Mouse (Mus musculus): ENCODE results near the gene Rreb1. TPM values are rescaled to one million over a fixed set of nuclear protein-coding genes. Genes with fewer than 3 reads are reported as not detected.

Rreb1 gene
- total RNA-seq, 2 experiments from 2014 or later, result 44.6 to 48.8 TPM

DNA sequence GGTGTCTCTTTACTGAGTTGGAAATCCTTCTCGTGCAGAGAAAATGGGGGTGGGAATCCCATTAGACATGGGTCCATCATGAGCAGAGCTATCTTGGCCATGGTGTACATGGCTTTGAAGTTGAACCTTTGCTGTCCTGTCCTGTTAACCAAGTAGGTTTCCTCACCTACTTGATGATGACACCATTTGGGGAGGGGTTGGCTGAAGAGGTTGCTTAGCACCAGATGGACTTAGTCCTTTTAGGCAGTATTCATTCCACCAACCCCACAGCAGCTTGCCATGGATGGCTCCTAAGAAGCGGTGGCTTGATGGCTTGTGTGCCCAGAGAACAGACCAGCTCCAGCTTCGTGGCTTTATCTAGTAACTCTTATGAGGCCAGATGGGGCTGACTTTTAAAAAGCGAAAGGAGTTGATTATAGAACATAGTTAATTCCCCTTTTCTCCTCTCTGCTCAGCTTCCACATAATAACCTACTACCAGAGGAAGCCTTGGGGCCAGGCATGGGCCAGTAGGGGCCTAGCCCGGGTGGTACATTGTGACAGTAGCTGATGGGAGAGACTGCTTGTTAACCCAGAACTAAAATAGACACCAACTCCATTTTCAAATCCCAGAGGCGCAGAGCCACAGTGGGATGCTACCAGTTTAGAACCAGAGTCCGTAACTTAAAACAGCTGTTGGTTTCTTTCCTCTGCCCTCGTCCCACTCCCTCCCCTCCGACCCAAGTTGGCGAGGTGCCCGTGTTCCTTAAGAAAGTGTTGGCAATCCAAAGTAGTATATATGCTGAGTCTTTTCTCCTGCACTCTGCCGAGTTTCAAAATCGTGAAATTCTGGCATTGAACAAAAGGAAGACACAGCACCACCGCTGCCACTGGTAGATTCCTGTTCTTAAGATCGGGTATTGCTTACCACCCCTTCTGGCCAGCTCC lies 140.4 kb downstream of the Rreb1 start:
- no peak for DNase-seq

DNA sequence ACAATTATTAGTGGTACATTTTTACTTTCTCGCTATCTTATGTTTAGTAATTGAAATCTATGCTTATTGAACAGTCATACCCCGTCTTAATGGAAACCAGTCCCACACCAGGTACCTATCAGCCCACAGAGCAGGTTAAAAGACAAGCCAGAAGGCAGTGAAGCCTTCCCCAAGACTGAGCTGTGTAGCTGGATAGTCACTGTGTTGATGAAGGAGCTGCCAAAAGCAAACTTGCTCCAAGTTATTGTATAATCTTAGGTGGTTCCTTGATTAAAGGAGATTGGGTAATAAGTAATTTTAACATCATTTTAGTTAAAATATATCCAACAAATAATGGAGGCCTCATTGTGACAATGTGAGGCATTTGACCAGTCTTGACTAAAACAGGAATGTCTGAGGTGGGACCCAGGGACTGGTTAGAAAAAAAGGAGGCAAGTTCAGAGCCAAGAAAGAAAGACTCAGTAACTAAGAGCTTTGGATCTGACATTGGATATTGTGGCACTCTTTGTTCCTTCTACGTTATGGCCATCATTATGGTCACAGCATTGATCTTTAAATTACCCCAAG lies 141.6 kb downstream of the Rreb1 start:
- DNase-seq, result no peak

DNA sequence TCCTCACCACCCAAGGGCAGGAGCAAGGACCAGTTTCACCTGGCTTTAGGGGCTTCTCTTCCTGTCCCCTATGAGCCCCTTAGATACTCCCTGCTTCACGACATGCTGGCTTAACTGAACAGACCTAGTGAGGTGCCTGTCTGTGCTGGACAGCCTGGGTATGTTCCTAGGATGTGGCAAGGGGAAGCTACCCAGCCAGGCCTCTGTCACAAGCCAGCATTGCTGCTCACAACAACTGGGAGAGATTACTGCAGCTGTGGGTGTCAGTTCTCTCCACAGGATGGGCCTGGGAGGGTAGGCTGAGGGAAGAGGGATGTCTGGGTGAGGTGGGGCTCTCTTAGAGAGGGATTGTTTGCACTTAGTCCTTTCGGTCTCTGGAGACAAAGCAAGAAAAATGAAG lies 142.5 kb downstream of the Rreb1 start:
- DNase-seq, result no peak

DNA sequence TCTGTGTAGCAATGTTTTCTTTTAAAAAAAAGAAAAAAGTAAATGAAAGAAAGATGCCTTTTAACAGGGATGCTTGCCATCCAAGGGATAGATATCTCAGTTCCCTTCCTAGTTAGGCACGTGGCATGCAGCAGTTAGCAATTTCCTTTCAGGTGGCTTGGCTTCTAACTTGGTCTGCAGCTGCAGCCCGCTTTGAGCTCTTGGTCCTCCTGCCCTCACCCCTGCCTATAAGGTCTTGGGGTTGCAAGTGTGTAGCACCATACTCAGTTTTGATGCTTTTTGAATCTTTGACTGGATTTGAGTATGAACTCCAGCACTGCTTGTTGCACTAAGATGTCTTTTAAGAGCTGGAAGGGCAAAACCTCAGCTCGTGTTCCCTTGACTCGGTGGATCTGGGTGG lies 144.9 kb downstream of the Rreb1 start:
- DNase-seq, result no peak

GRCm38 (mm10) chr13:37923643-37924460 lies 145.7 kb downstream of the Rreb1 start:
- no peak for DNase-seq

- no peak for DNase-seq
Observed at GRCm38 (mm10) chr13:37924461-37924948, 146.3 kb downstream of the Rreb1 start.

- DNase-seq, result no peak
Observed at GRCm38 (mm10) chr13:37926394-37926793, 148.2 kb downstream of the Rreb1 start.

DNA sequence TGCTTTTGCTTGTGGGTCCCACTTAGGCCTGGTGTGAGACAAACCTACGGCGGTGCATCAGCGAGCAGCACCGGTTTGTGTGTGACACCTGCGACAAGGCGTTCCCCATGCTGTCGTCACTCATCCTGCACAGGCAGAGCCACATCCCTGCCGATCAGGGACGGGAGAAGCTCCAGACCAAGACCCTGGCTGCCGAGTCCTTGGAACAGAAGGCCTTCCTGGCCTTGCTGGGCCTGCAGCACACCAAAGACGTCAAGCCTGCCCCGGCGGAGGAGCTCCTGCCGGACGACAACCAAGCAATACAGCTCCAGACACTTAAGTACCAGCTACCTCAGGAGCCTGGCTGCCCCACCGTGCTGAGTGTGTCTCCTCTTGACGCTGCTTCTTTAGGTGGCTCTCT lies 151.3 kb downstream of the Rreb1 start:
- DNase-seq, result no peak

- no peak for DNase-seq
Observed at GRCm38 (mm10) chr13:37930091-37930490, 151.9 kb downstream of the Rreb1 start.

DNA sequence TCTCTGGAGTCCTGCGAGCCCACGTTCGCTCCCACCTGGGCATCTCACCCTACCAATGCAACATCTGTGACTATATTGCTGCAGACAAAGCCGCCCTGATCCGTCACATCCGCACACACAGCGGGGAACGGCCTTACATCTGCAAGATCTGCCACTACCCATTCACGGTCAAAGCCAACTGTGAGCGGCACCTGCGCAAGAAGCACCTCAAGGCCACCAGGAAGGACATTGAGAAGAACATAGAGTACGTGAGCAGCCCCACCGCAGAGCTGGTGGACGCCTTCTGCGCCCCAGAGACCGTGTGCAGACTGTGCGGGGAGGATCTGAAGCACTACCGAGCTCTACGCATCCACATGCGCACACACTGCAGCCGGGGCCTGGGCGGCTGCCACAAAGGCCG lies 152.4 kb downstream of the Rreb1 start:
- DNase-seq, result no peak

DNA sequence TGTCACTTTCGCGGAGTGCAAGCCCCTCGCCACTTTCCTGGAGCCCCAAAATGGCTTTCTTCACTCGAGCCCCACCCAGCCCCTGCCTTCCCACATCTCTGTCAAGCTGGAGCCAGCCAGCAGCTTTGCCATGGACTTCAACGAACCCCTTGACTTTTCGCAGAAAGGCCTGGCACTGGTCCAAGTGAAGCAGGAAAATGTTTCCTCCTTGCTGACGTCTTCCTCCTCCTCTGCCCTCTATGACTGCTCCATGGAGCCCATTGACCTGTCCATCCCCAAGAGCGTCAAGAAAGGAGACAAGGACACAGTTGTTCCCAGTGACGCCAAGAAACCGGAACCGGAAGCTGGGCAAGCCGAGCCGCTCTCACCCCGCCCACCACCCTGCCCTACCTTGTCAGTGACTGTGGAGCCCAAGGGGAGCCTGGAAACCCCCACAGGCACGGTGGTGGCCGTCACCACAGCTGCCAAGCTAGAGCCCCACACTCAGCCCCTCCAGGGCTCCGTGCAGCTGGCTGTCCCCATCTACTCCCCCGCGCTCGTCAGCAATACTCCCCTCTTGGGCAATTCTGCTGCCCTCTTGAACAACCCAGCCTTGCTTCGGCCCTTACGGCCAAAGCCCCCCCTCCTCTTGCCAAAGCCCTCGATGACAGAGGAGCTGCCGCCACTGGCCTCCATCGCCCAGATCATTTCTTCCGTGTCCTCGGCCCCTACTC lies 153.2 kb downstream of the Rreb1 start:
- no peak for DNase-seq

DNA sequence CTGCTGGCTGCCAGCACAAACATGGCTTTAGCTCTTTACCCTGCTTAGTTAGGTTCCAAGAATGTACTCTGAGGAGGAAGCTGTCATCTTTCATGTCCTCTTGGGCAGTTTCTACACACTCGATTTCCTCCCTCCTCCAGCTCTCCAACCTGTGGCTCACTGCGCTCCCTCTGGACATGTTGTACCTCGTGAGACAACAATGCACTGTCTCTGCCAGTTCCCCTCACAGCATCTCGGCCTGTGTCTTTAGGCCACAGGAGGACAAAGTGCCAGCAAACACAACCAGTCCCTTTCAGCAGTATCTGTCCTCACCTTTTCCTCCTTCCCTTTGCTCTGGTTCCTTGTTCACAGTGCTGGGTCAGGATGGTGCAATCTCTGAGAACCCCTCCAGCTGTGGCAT lies 155.9 kb downstream of the Rreb1 start:
- DNase-seq, result no peak

DNA sequence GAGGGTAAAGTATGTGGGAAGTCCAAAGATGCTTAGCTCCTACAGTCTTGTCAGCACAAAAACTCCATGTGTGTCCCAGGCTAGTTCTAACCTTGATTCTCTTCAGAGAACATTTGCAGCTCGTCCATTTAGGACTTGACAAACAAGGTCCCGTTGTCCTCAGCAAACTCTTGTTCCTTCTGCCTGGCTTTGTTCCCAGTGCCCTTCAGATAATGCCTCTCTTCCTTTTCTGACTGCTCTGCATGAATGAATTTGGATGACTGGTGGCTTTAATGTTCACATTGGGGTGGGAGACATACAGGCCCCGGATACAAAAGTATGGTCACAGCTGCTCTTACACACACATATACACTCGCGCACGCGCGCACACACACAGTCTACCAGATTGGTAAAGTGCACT lies 156.7 kb downstream of the Rreb1 start:
- DNase-seq, result peak; percentile 69

- no peak for DNase-seq
Observed at GRCm38 (mm10) chr13:37936351-37936750, 158.2 kb downstream of the Rreb1 start.

- no peak for DNase-seq
Observed at GRCm38 (mm10) chr13:37940167-37940566, 162.0 kb downstream of the Rreb1 start.

GRCm38 (mm10) chr13:37940649-37941048 lies 162.4 kb downstream of the Rreb1 start:
- no peak for DNase-seq

GRCm38 (mm10) chr13:37941138-37941645 lies 163.0 kb downstream of the Rreb1 start:
- DNase-seq, result no peak

DNA sequence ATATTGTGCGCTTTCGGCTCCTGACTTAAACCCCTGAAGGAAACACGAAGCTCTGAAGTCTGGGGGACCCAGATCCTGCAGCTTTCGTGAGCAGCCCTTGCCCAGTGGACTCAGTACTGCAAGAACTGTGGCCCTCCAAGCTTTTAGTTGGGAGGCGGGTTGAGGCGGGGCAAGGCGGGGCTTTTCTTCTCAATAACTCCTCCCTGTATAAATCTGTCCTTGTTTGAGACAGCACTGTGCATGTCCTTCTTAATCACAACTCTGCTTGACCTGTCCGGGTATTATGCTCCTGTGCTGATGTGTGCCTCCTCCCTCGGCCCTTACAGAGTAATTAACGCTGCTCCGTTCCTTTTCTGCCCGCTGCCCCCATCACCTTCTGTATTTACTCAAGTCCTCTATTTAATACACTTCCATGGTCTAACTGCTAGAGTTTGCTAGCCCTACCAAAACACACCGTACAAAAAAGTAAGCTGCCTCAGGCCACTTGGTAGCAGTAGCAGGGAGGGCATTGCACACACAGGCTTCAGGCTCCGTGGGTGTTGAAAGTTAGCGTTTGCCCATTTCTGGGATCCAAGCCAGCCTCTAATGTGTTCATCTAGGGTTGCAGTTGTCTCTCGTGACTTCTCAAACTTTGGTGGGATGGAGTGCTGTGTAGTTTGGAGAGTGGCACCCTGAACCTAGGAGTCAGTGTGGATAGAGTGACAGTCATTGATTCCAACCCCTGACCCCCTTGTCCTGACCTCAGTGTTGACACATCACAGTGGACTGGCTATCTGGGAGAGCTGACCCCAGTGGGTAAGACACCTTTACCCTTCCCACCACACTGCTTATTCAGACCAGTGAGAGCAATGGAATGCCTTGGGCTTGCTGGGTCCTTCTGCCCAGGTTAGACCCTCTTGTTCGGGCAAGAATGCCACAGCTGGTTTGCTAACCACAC lies 164.0 kb downstream of the Rreb1 start:
- no peak for DNase-seq

DNA sequence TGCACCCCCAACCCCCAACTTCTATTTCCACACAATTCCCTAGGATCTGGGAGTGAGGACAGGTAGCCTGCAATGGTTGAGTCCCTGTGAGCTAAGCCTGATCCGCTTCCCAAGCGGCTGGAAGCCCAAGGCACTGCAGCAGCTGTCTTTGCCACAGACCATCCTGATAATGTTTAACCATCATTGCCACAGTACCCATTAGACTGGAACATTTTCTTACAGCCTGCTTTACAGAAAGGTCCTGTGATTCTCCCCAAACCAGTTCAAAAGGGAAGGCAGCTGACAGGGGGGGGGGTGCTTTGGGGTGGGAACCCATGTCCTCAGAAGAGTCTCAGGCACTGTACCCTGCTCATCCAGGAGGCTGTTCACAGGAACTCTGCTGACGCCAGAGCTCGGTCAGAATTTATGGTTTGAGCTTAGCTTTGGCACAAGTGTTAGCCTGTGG lies 164.7 kb downstream of the Rreb1 start:
- no peak for DNase-seq

DNA sequence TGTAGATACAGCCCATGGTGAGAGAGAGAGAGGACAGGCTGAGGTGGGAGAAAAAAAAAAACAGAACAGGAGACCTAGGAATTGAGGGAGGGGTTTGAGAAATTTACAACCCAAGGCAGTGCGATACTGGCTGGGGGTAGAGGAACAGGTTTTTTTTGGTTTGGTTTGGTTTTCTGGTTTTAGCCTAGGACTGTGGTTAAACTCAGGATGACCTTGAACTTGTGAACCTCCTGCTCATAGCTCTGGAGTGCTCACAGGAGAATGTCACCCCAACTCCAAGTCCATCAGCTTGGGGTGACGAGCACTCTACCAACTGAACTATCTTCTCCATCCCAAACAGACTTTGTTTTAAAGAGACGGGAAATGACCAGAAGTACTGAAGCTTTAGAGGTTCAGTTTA lies 165.3 kb downstream of the Rreb1 start:
- no peak for DNase-seq

- DNase-seq, result peak; percentile 49
Observed at GRCm38 (mm10) chr13:37944306-37944705, 166.1 kb downstream of the Rreb1 start.
